Comparison of ENCODE assay signal across 9 mouse cellular contexts in genomic region chr11:59707931-59708611, GRCm38 (mm10). TPM values are rescaled to one million over a fixed set of nuclear protein-coding genes. Genes with fewer than 3 reads are reported as not detected.
DNase-seq lines count a peak whose midpoint lies in the region; ATAC-seq and TF ChIP-seq lines count a peak whose summit lies in the region.
"Had no signal": no experiment of that assay in that cellular context is flagged by ENCODE, and none has a peak within 500 bp of the region (broad histone marks: within the 10 kb centered on the region; RNA-seq: fewer than 3 reads in every experiment).

No protein-coding gene starts in this region.

- H3K4me1 ChIP-seq in spleen, adult 2 months (ENCODE audit: control insufficient read depth, insufficient read depth, insufficient read length), result no peaks in the 10 kb centered on the region
- H3K4me1 ChIP-seq in forebrain, embryonic 10.5 days, result peaks cover 50% of the 10 kb centered on the region
- peaks cover 26 to 56% of the 10 kb centered on the region in 2 experiments for H3K4me1 ChIP-seq in heart, embryonic 14.5 days (ENCODE audit: control insufficient read depth in 2 of 2, insufficient read depth in 2 of 2, low read length in 2 of 2)
- peaks cover 12% of the 10 kb centered on the region for H3K4me1 ChIP-seq in neural tube, embryonic 11.5 days (ENCODE audit: control insufficient read depth, insufficient read depth, low read length)

- DNase-seq in spleen, adult 2 months (ENCODE audit: low read depth in 1 of 2, low spot score in 2 of 2), result no peak
- no peak for DNase-seq in spleen, postnatal 4 days (ENCODE audit: low spot score in 2 of 2)
- DNase-seq in forebrain, embryonic 10.5 days (ENCODE audit: extremely low spot score, low spot score), result peak; percentile 63
- peak; percentile 86 for DNase-seq in kidney, postnatal 10 days
- DNase-seq in liver, result peak; percentile 32
- DNase-seq in neural tube, embryonic 11.5 days (ENCODE audit: low spot score), result peak; percentile 22
- DNase-seq in urinary bladder, postnatal 4 days (ENCODE audit: low spot score in 2 of 2), result peak; percentile 62 to 75

- TF ChIP-seq CTCF in spleen, adult 2 months (IDR thresholded peaks at IDR 0.05; ENCODE audit: extremely low read depth, insufficient read depth, insufficient read length, insufficient replicate concordance), result no peak

- TF ChIP-seq POLR2A in spleen, adult 2 months (IDR thresholded peaks at IDR 0.05; ENCODE audit: low read depth, low read length), result no peak

- H3K9me3 ChIP-seq in forebrain, embryonic 10.5 days, result no peaks in the 10 kb centered on the region
- no peaks in the 10 kb centered on the region for H3K9me3 ChIP-seq in heart, embryonic 14.5 days (ENCODE audit: control insufficient read depth, low read length)
- H3K9me3 ChIP-seq in neural tube, embryonic 11.5 days (ENCODE audit: control insufficient read depth, low read length), result no peaks in the 10 kb centered on the region

- H3K4me3 ChIP-seq in spleen, adult 2 months (ENCODE audit: extremely low read depth, insufficient read depth, insufficient read length), result no peak overlapping the region
- H3K4me3 ChIP-seq in forebrain, embryonic 10.5 days, result peak overlapping the region; percentile 27; the same call in 1 of the 2 replicates
- peak overlapping the region in 1 of 2 experiments; percentile 5; a peak in 1 of 4 replicates for H3K4me3 ChIP-seq in heart, embryonic 14.5 days (ENCODE audit: control insufficient read depth in 1 of 2, insufficient read depth in 1 of 2, low read depth in 1 of 2, low read length in 2 of 2)
- no peak overlapping the region for H3K4me3 ChIP-seq in neural tube, embryonic 11.5 days (ENCODE audit: low read depth, low read length)

- H3K27me3 ChIP-seq in spleen, adult 2 months (ENCODE audit: control insufficient read depth, insufficient read depth, low read length), result no peaks in the 10 kb centered on the region
- no peaks in the 10 kb centered on the region for H3K27me3 ChIP-seq in forebrain, embryonic 10.5 days (ENCODE audit: poor library complexity, severe bottlenecking)
- H3K27me3 ChIP-seq in heart, embryonic 14.5 days (ENCODE audit: control insufficient read depth, insufficient read depth, low read length), result no peaks in the 10 kb centered on the region
- H3K27me3 ChIP-seq in neural tube, embryonic 11.5 days (ENCODE audit: control insufficient read depth, insufficient read depth, low read length), result no peaks in the 10 kb centered on the region

- WGBS in spleen, adult 2 months, result 74% methylated on average over 11 of the region's 11 CpGs
- WGBS in forebrain, embryonic 10.5 days, result 29% methylated on average over 11 of the region's 11 CpGs
- WGBS in heart, embryonic 14.5 days, result 10% methylated on average over 11 of the region's 11 CpGs
- 64% methylated on average over 11 of the region's 11 CpGs for WGBS in neural tube, embryonic 11.5 days

- peak; percentile 58; the same call in 1 of the 2 replicates for ATAC-seq in heart, embryonic 14.5 days (ENCODE audit: insufficient number of reproducible peaks, insufficient read depth, low FRiP score, low read depth)
- ATAC-seq in neural tube, embryonic 11.5 days (ENCODE audit: insufficient read depth, low FRiP score, low TSS enrichment), result no peak

- no peaks in the 10 kb centered on the region for H3K36me3 ChIP-seq in spleen, adult 2 months (ENCODE audit: control insufficient read depth, insufficient read depth, low read length)
- H3K36me3 ChIP-seq in forebrain, embryonic 10.5 days (replicated peaks), result peaks cover 16% of the 10 kb centered on the region
- H3K36me3 ChIP-seq in heart, embryonic 14.5 days (ENCODE audit: control insufficient read depth, insufficient read depth, low read length), result peaks cover 13% of the 10 kb centered on the region; the same call in 1 of the 2 replicates
- H3K36me3 ChIP-seq in neural tube, embryonic 11.5 days (ENCODE audit: control insufficient read depth, insufficient read depth, low read length), result no peaks in the 10 kb centered on the region

- peak overlapping the region; percentile 61 for H3K27ac ChIP-seq in spleen, adult 2 months (ENCODE audit: insufficient read depth, low read length)
- H3K27ac ChIP-seq in forebrain, embryonic 10.5 days, result peak overlapping the region; percentile 89
- H3K27ac ChIP-seq in heart, embryonic 14.5 days (replicated peaks in 1 of 2; ENCODE audit: control insufficient read depth in 1 of 2, insufficient read depth in 1 of 2, low read depth in 2 of 2, low read length in 2 of 2), result peak overlapping the region; percentile 96 to 97
- no peak overlapping the region; the same call in 1 of the 2 replicates for H3K27ac ChIP-seq in neural tube, embryonic 11.5 days (ENCODE audit: low read depth, low read length)
- H3K27ac ChIP-seq: liver, embryonic 14.5 days had no signal

- peak overlapping the region; percentile 63 for H3K4me2 ChIP-seq in heart, embryonic 14.5 days (ENCODE audit: low read length)
- no peak overlapping the region for H3K4me2 ChIP-seq in neural tube, embryonic 11.5 days (ENCODE audit: low read depth)

- H3K9ac ChIP-seq in heart, embryonic 14.5 days (ENCODE audit: low read length), result peak overlapping the region; percentile 67
- H3K9ac ChIP-seq in neural tube, embryonic 11.5 days (ENCODE audit: low read length), result no peak overlapping the region
- H3K9ac ChIP-seq: liver, embryonic 14.5 days had no signal

RNA-seq across cellular contexts. Expression of gene Mprip, which starts 47.0 kb away (rescaled TPM):
- polyA plus RNA-seq in spleen, adult 2 months (2012; rRNA removed), result 41.7 and 55.4 TPM in 2 replicates
- 24.8 and 28.3 TPM in 2 replicates for polyA plus RNA-seq in forebrain, embryonic 10.5 days (2016; fragmentation: Nextera tagmentation; extraction: Ambion mirVana)
- 64.7 and 68.7 TPM in 2 replicates for polyA plus RNA-seq in heart, embryonic 14.5 days (2014; fragmentation: Nextera tagmentation; extraction: Ambion mirVana)
- 87.6 and 91.3 TPM in 2 replicates for polyA plus RNA-seq in neural tube, embryonic 11.5 days (2014; fragmentation: Nextera tagmentation; extraction: Ambion mirVana)

Comparison
In these comparisons a context has a peak if more than half of its experiments do, and no peak if none do; other contexts are left out.
1. DNase-seq: peak in forebrain, embryonic 10.5 days (single experiment), kidney, postnatal 10 days (single experiment), liver (single experiment), neural tube, embryonic 11.5 days (single experiment) and urinary bladder, postnatal 4 days (2 of 2); none in spleen, adult 2 months (0 of 2) and spleen, postnatal 4 days (0 of 2).